Mouse (Mus musculus): Measurements from ENCODE around the gene Mettl11b. TPM values are rescaled to one million over a fixed set of nuclear protein-coding genes. Genes with fewer than 3 reads are reported as not detected.

The Mettl11b gene
- polyA plus RNA-seq, 1 experiment from 2014 or later: not detected

DNA sequence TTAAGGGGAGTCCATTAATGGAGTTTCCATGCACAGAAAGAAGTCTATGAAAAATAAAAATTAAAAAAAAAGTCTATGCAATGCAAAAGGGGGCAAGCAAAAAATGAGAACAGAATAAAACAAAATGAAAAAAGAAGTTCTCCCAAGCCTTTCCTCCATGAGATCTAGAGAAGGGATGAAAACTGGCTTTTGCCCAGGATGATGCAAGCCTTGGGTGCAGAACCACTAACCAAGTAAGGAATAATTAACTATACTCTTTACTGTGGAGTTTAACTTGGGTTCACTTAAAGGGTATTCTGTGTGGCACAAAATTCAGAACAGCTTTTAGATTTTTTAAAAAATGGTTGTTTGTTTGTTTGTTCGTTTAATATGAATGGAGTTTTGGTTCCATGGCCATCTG lies 62.6 kb downstream of the Mettl11b start:
- Histone ChIP-seq H3K4me2 (replicated peaks; ENCODE audit: low read depth, low read length) (no peak overlapping the region), H3K9me3 (ENCODE audit: control insufficient read depth, low read length) (no peaks in the 10 kb centered on the region), H3K4me3 (ENCODE audit: low read length) (no peak overlapping the region), H3K27me3 (ENCODE audit: control insufficient read depth, insufficient read depth, low read length) (no peaks in the 10 kb centered on the region), H3K9ac (ENCODE audit: low read depth, low read length) (no peak overlapping the region), H3K36me3 (ENCODE audit: control insufficient read depth, insufficient read depth, low read length) (no peaks in the 10 kb centered on the region), H3K27ac (ENCODE audit: low read depth, low read length) (no peak overlapping the region), H3K4me1 (ENCODE audit: control insufficient read depth, insufficient read depth, low read length) (no peaks in the 10 kb centered on the region)
- ATAC-seq (ENCODE audit: low FRiP score, low TSS enrichment): no peak
- WGBS: 94% methylated on average over 1 of the region's 1 CpGs

DNA sequence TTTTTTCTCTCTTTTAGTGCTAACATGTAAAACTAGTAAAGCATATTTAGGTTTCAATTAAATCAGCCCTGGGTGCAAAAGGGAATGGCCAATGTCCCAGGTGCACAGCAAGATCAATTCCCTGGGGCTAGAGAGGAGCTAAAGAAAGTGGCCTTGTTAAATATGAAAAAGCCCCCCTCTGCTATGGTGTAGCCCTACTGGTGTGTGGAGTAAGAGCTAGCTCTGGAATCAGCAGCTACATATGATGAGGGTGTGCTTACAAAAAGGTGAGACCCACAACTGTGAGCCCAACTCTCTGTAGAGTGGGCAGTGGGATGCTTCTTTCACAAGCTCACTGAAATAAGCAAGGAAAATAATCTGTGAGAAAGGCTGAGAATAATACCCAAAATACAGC lies 66.5 kb downstream of the Mettl11b start:
- no peak overlapping the region for H3K4me2 ChIP-seq (replicated peaks; ENCODE audit: low read depth, low read length)
- no peaks in the 10 kb centered on the region for H3K9me3 ChIP-seq (ENCODE audit: control insufficient read depth, low read length)
- H3K36me3 ChIP-seq (ENCODE audit: control insufficient read depth, insufficient read depth, low read length): no peaks in the 10 kb centered on the region
- no peaks in the 10 kb centered on the region for H3K4me1 ChIP-seq (ENCODE audit: control insufficient read depth, insufficient read depth, low read length)
- no peak overlapping the region for H3K4me3 ChIP-seq (ENCODE audit: low read length)
- no peak overlapping the region for H3K27ac ChIP-seq (ENCODE audit: low read depth, low read length)
- no peak overlapping the region for H3K9ac ChIP-seq (ENCODE audit: low read depth, low read length)
- no peaks in the 10 kb centered on the region for H3K27me3 ChIP-seq (ENCODE audit: control insufficient read depth, insufficient read depth, low read length)
- ATAC-seq (ENCODE audit: low FRiP score, low TSS enrichment): no peak

DNA sequence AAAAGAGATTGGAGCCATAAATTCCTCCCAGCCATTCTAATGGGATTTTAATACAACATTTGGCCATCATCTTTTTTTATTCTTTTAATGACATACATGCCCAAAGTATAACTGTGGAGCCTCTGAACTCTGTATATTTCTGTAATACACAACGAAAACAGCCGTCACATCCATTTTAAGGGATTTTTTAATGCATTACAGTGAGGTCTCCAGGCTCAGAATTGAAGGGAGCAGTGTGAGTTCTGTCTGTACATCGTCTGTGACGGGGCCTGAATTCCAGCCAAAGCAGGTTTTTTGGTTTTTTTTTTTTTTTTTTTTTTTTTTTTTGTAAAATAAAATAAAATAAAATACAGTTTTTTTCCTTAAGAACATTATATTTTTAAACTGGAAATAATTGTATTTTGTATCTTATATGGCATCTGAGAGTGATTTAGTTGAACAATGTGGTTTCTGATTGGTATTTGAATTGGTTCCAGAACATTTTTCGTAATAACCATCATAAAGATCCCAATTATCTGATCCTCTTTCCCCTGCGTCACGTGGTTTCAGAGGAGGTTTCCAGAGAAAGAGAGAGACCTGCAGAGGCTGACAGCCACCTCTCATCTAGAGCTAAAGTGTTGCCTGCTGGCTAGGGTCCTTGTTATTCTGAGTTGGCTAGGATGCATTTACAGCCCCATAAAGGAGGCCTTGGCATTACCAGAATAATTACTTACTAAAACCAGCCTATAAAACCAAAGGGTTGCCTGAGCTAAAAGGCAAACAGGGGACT lies 67.1 kb downstream of the Mettl11b start:
- 63% methylated on average over 7 of the region's 7 CpGs for WGBS
- Histone ChIP-seq H3K9me3 (ENCODE audit: control insufficient read depth, low read length) (no peaks in the 10 kb centered on the region), H3K36me3 (ENCODE audit: control insufficient read depth, insufficient read depth, low read length) (no peaks in the 10 kb centered on the region), H3K9ac (ENCODE audit: low read depth, low read length) (no peak overlapping the region), H3K4me1 (ENCODE audit: control insufficient read depth, insufficient read depth, low read length) (no peaks in the 10 kb centered on the region), H3K27me3 (ENCODE audit: control insufficient read depth, insufficient read depth, low read length) (no peaks in the 10 kb centered on the region), H3K27ac (ENCODE audit: low read depth, low read length) (no peak overlapping the region), H3K4me3 (ENCODE audit: low read length) (no peak overlapping the region), H3K4me2 (replicated peaks; ENCODE audit: low read depth, low read length) (no peak overlapping the region)
- no peak for ATAC-seq (ENCODE audit: low FRiP score, low TSS enrichment)

DNA sequence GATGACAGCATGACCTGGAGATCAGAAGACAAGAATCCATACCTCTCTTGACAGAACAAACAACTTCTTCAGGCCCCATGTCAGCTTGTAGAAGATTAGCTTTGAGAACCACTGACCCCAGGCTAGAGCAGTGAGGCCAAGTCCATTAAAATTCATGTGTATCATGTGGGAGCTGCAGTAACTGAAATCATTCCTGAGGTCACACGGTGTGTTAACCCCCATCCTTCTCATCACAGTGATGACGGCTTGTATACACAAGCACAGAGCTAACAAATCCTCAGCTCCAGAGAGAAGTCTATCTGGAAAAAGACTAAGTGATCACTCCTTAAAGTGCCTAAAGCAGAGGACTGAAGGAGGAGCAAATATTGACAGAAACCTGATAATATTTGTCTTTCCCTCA lies 68.0 kb downstream of the Mettl11b start:
- Histone ChIP-seq H3K36me3 (ENCODE audit: control insufficient read depth, insufficient read depth, low read length) (no peaks in the 10 kb centered on the region), H3K4me2 (replicated peaks; ENCODE audit: low read depth, low read length) (no peak overlapping the region), H3K9me3 (ENCODE audit: control insufficient read depth, low read length) (no peaks in the 10 kb centered on the region), H3K4me3 (ENCODE audit: low read length) (no peak overlapping the region), H3K9ac (ENCODE audit: low read depth, low read length) (no peak overlapping the region), H3K27ac (ENCODE audit: low read depth, low read length) (no peak overlapping the region), H3K27me3 (ENCODE audit: control insufficient read depth, insufficient read depth, low read length) (no peaks in the 10 kb centered on the region), H3K4me1 (ENCODE audit: control insufficient read depth, insufficient read depth, low read length) (no peaks in the 10 kb centered on the region)
- 33% methylated on average over 2 of the region's 2 CpGs for WGBS
- no peak for ATAC-seq (ENCODE audit: low FRiP score, low TSS enrichment)

DNA sequence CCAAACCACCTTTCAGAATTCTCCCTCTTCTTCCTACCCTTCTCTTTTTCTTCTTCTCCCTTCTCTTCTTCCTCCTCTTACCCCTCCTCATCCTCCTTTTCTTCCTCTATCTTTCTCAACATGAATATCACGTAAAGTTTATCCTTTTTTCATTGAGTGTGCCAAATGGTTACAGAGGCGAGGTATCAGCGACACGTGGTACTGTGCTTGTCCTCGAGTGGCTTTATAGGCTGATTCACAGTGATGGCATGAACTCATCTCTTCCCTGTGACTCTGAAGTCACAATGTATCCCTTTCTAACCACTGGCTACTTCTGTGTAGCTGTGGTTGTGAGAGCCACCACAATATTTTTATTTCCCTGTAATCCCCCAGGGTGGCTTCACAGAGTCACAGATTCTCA lies 68.6 kb downstream of the Mettl11b start:
- no peak overlapping the region for H3K4me2 ChIP-seq (replicated peaks; ENCODE audit: low read depth, low read length)
- H3K27me3 ChIP-seq (ENCODE audit: control insufficient read depth, insufficient read depth, low read length): no peaks in the 10 kb centered on the region
- H3K4me1 ChIP-seq (ENCODE audit: control insufficient read depth, insufficient read depth, low read length): no peaks in the 10 kb centered on the region
- ATAC-seq (ENCODE audit: low FRiP score, low TSS enrichment): no peak
- H3K9me3 ChIP-seq (ENCODE audit: control insufficient read depth, low read length): no peaks in the 10 kb centered on the region
- H3K27ac ChIP-seq (ENCODE audit: low read depth, low read length): no peak overlapping the region
- no peak overlapping the region for H3K4me3 ChIP-seq (ENCODE audit: low read length)
- WGBS: 95% methylated on average over 5 of the region's 5 CpGs
- H3K9ac ChIP-seq (ENCODE audit: low read depth, low read length): no peak overlapping the region
- no peaks in the 10 kb centered on the region for H3K36me3 ChIP-seq (ENCODE audit: control insufficient read depth, insufficient read depth, low read length)

Other genes starting within 250 kb of the Mettl11b start
- gene Kifap3, start 54.4 kb upstream of the Mettl11b start, polyA plus RNA-seq (2014; fragmentation: Nextera tagmentation; extraction: Ambion mirVana): 31.7 and 36.8 TPM in 2 replicates
- 9.9 and 17.5 TPM in 2 replicates for gene Scyl3, start 203.9 kb upstream of the Mettl11b start, polyA plus RNA-seq (2014; fragmentation: Nextera tagmentation; extraction: Ambion mirVana)

Measured in kidney, embryonic 14.5 days (tissue).